Mouse (Mus musculus): ENCODE measurements around the gene Wdr17.

The Wdr17 gene

GRCm38 (mm10) chr8:54600671-54601251 is 286.2 kb downstream of the Wdr17 start, which contains the start of gene Spata4:
TSS of gene Spata4 (plus strand) at chr8:54600781.
- DNase-seq (ENCODE audit: low read depth, low spot score) = no peak

- no peak for DNase-seq (ENCODE audit: low read depth, low spot score)
Measured at GRCm38 (mm10) chr8:54597386-54597785, 289.6 kb downstream of the Wdr17 start.

DNA sequence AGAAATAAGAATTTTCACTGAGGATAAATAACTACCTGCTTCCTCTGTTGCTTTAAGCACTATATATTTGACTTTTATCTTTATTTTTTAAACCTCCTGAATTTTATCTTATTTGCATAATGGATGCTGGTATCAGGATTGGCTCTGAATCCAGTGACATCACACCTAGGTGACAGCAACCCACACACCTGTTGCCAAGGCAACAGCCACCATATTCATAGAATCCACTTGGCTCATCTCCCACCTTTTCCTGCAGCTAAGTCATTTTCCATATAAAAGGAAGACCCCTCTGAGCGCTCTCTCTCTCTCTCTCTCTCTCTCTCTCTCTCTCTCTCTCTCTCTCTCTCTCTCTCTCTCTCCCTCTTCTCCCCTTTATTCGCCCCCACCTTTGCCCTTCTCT is 290.0 kb downstream of the Wdr17 start:
- no peak for DNase-seq (ENCODE audit: low read depth, low spot score)

GRCm38 (mm10) chr8:54596051-54596450 is 290.9 kb downstream of the Wdr17 start:
- no peak for DNase-seq (ENCODE audit: low read depth, low spot score)

- DNase-seq (ENCODE audit: low read depth, low spot score) = no peak
Measured at GRCm38 (mm10) chr8:54594634-54595033, 292.4 kb downstream of the Wdr17 start.

- DNase-seq (ENCODE audit: low read depth, low spot score) = no peak
Measured at GRCm38 (mm10) chr8:54582886-54583285, 304.1 kb downstream of the Wdr17 start.

DNA sequence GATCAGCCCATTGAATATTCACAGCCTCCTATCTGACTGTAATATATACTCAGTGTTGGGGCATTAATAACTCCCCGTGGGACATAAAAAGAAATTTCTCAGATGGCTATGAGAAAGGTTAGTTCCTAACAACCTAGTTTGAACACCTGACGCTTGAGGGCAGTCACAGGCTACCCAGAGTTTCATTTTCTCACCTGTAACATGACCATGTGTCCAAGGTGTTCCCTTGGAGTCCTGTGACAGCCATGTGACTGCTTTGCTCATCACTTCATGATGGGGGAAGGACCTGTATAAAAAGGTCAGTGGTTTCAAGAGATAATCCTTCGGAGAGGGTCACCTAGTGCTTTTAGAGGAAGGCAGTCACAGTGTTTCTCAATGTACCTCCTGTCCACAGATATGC is 305.5 kb downstream of the Wdr17 start:
- DNase-seq (ENCODE audit: low read depth, low spot score) = peak; percentile 87

Measured in skeletal muscle tissue, adult 2 months (tissue).